Mouse (Mus musculus): Measurements from ENCODE around the gene Siglec1.
A peak's percentile ranks its signal among the peaks of the same experiment; 100 is the strongest.

Siglec1 gene

DNA sequence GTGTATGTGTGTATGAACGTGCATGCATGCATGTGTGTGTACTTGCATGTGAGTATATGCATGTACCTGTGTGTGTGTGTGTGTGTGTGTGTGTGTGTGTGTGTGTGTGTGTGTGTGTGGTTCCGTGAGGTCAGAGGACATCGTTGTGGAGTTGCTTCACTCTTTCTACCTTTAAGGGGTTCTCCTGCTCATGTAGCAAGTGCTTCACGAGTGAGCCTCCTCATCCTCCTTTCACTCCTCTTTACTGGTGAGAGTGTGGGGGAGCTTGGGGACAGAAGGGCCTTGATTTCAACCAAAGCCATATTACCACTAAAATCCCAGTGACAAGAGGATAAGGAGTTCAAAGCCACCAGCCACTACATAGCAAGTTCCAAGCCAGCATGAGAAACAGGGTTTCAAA is 10.5 kb upstream of the Siglec1 start:
- no peak for DNase-seq (ENCODE audit: inconsistent ontology term)

DNA sequence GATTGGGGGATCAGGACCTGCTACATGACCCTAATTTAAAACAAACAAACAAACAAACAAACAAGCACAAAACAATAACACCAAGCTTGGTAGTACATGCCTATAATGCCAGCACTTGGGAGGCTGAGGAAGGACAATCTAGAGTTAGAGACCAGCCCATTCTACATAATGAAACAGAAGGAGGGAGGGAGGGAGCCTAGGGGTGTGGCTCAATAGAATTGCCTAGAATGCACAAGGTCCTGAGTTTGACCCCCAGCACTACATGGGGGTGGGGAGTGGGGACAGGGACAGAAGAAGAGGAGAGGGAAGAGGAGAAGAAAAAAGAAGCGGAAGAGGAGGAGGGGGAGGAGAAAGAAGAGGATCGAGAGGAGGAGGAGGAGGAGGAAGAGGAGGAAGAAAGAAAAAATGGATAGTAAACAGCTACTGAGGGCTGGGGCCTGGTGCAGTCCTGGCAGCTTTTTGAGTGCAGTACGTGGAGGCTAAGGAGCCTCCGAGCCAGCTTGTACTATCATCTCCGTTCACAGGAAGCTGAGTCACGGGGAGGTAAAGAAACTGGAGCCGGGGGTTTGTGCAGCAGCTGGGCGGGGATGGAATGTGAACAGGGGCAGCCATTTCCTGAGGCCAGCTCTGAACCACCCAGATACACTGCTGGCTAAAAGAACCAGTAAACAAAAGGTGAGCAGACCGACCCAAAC is 9.7 kb upstream of the Siglec1 start:
- DNase-seq (ENCODE audit: inconsistent ontology term), result peak; percentile 61

DNA sequence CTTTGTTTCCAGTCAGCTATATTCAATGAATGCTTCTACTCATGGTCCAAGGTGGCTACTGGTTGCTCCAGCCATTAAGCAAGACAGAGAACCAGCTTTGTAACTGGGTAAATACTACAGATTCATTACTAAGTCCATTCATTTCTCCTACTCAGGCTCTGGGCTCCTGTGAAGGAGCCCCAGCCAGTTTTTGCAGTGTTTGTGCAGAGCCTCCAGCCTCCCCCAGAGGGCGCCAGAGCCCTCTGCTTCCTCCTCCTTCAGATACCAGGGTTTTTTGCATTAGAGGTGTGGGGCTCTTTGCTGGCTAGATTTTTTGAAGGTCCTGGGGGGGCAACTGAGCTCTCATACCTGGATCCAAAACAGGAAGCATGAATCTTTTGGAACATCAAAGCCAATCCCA is 8.3 kb upstream of the Siglec1 start:
- DNase-seq (ENCODE audit: inconsistent ontology term), result peak; percentile 70

DNA sequence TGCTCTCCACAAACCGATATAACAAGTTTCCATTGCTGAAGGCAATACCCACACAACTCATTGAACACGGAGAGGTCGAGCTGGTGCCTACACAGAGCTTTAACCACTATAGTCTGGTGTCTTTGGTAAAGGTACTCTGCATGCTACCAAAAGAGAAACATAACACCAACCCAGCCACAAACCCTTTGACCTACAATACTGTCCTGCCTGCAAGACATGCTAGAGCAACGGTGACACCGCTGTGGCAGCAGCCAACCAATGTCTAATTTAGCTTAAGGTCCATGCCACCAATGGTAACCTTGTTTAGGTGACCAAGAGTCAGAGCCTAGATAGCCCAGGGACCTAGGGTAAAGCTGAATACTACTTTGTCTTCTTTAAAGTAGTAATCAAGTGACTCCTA is 7.0 kb upstream of the Siglec1 start:
- no peak for DNase-seq (ENCODE audit: inconsistent ontology term)

DNA sequence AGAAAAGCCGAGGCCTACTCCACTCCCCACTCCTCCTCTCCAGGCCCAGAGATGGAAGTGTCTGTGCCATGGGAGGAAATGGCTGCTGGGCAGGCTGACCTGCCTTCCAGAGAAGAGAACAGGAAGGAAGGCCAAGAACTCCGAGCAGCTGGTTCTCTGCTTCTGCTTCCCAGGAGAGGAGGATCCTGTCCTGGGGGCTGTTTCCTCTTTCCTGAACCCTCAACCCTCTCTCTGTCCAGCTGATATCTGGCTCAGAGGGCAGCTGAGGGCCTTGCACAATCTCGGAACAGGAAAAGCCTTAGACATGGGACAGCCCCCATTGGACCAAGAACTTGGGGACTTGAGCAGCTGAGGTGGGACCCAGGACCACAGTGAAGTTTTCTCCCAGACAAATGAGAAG is 4.3 kb upstream of the Siglec1 start:
- DNase-seq (ENCODE audit: inconsistent ontology term), result no peak

DNA sequence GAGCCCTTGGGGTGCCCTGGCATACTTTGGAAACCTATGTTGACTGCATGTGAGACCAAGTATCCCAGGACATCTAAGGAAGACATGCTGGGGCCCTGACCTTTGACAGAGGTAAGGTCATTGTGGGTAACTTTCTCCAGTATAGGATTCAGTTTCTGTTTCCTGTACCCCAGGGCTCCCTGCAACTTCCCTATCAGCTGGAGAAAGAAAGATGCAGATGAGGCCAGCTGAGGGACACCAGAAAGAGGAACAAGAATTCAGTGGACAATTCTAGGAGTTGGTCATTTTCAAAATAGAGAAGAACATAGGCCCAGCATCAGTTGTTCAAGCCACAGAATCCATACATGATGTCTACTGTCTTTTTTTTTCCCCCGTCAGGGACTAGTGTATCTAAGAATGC is 3.1 kb upstream of the Siglec1 start:
- DNase-seq (ENCODE audit: inconsistent ontology term), result no peak

DNA sequence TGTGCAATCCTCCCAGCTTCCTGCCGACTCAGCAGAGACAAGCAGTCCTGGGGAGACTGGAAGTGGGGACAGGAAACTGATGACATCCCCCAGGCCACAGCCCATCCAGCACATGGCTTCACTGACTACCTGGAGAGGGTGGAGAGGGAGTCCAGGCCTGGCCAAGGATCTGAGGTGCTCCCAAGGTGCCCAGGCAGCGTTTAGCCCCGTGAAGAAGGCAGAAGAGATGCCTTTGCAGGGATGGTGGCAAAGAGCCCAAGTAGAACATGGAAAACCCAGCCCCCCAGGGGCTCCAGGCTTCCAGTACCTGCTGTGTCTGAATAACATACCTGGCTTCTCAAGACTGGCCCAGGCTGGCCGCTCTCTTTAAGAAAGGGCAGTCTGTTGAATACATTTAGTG is 2.0 kb upstream of the Siglec1 start:
- DNase-seq (ENCODE audit: inconsistent ontology term), result no peak

DNA sequence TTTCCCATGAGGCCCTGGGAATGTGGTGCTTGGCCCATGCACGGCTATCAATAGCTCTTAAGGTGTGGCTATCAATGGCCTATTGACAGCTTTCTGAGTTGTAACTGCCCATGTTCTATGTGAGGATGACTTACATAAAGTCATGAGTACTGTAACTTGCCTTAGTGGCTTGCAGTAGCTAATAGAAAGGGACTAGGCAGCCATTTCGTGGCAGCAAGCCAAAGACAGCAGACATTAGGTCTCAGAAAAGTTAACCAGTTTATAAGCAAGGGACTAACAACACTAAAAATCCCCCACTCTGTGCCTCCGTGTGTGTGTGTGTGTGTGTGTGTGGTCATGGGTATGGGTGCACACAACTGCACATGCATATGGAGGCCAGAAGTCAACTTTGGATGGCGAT is 2.4 kb downstream of the Siglec1 start:
- no peak for DNase-seq (ENCODE audit: inconsistent ontology term)

DNA sequence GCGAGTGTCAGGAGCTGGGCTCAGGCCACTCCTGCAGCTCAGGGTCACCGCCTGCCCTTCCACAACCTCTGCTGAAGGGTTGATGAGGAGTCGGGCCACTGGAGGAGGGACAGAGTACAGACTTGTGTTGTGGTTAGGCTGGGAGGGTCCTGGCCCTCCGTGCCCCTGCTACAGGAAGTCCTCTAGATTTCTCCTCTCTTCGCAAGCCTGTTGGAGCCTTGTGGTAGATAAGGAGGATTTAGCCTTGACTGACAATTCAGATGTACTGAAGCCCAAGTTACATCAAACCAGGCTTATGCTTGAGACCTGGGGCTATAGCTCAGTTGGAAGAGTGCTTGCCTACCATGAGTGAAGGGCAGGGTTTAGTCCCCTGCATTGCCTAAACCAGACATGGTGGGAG is 6.1 kb downstream of the Siglec1 start:
- DNase-seq (ENCODE audit: inconsistent ontology term), result no peak

DNA sequence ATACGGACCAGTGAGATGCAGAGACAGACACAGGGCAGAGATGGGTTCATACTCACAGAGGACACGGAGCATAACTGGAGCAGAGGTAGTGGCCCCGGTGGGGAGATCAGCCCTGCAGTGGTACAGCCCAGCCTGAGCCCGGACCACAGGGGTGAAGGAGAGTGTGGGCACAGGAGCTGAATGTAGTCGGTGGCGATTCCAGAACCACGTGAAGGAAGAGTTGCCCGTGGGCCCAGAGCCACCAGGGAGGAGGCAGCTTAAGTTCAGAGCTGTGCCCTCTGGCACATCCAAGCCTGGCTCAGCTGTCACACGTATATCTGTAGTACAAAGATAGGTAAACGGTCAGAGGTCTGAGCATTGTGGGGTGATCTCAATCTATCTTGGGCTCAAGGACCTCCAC is 14.0 kb downstream of the Siglec1 start:
- DNase-seq (ENCODE audit: inconsistent ontology term), result no peak

DNA sequence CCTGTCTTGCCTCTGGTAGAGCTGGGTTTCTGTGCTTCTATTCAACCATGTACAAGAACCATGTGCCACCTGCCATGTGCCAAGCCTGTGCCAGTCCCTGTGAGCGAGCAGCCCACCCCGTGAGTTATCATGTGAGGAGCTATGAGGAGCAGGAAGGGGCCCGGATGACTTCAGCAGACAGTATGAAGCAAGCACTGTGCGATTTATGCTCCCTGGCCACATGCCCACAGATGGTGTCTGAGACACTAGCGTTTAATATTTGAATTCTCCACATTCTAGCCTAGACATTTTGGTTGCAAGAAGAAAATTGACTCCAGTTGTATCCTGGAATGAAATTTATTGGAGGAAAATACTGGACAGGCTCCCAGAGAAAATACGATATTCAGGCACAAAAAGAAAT is 19.1 kb downstream of the Siglec1 start:
- DNase-seq (ENCODE audit: inconsistent ontology term), result no peak

DNA sequence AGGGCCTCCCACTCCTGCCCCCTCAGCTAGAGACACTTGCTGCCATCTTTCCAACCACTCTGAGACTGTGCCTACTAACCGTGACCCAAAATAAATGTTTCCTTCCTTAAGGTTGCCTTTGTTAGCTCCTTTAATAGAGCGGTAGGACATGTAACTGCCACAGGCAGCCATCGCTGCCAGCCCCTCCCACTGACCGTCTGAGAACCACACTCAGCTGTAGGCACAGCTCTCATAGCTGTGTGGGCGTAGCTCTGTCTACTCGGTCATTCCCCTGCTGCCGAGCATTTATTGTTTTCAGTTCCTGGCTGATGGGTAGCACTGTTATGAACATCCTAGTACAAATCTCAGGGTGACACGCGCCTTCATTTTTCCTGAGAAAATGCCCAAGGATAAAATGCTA is 20.2 kb downstream of the Siglec1 start:
- no peak for DNase-seq (ENCODE audit: inconsistent ontology term)

DNA sequence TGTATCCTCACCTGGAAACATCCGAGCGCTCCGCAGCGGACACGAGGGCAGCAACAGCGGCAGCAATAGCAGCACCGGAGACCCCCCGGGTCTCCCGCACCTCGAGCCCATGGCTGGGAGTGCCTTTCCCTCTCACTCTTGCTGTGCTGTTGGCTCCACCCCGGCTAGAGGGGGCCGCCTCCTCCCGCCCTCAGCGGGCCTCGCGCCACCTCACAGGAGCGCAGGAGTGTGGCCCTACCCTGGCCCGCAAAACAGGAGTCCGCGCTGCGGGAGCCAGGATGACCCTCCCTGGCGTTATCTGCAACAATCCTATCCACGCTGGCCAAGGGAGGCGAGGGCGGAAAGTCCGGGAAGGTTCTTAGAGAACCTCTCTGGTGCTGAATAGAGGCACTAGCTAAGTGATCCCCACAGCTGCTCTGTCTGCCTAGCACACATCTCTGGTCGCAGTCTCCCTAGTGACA is 23.1 kb downstream of the Siglec1 start, which contains the start of gene Adam33:
Gene Adam33 (minus strand): TSS at position 411 of the 461 bp plus-strand sequence.
- DNase-seq (ENCODE audit: inconsistent ontology term), result no peak

DNA sequence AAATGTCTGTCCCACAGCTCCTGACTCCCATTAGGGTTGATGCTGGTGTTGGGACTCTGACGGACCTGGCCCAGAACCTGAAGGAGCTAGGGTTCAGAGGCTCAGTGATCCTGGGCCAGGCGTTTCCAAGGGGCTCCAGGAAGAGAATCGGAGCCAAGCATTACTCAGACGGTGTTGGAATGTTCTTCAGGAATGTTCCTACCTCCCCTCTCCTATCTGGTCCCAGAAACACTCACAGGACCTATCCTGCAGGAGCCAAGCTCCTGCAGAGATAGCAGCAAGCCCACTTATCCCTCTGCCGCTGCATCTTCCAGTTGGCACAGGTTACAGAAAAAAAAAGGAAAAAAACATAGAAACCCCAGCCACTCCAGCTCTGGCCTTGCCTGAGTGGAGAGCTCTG is 25.0 kb downstream of the Siglec1 start:
- no peak for DNase-seq (ENCODE audit: inconsistent ontology term)

DNA sequence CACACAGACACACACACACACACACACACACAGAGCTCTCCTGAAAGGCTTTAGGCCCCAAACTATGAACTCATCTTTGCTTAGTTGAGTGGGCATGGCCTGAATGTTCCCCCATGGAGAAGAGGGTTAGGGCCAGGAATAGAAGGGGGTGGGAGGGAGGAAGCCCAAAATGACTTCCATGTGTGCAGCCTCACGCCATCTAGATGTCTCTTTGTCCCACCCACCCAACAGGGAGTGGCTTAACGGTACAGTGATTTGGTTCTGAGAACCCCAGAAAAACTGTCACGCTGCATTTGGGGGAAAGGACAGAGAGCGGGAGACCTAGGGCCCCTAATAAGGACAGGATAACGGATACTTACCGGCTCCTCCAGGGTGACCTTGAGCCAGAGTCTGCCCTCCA is 25.8 kb downstream of the Siglec1 start:
- DNase-seq (ENCODE audit: inconsistent ontology term), result no peak

DNA sequence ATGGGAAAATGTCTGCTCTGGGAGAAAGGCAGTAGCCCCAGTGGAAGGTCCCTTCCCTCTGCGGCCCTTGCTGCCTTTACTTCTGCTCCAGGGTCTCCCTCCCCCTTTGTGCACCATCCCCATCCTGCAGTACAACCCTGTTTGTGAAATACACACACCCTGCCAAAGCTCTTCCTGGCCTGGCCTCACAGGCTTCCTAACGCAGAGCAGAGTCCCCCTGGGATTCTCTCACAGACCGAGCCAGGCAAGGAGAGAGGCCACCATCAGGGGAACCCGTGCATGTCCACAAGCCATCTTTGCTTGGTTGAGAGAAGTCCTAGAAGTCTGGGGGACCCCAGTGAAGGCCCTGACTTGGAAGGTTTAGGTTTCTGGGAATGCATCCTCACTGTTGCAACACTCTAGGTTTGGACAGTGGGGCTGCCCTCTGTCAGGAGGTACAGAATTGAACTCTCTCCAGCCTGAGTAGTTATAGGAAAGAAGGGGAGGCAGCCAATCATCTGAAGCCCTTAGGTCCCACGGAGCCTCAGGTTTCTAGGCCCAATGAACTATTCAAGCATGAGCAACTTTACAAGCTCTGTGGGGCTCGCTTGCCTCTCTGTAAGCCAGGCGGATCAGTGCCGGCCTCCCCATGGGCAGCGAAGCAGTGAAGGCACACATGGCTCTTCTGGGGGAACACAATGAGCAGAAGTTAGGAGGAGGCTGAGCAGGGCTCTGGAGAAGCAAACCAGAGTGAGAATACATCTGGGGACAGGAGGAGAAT is 26.6 kb downstream of the Siglec1 start:
- DNase-seq (ENCODE audit: inconsistent ontology term), result no peak

DNA sequence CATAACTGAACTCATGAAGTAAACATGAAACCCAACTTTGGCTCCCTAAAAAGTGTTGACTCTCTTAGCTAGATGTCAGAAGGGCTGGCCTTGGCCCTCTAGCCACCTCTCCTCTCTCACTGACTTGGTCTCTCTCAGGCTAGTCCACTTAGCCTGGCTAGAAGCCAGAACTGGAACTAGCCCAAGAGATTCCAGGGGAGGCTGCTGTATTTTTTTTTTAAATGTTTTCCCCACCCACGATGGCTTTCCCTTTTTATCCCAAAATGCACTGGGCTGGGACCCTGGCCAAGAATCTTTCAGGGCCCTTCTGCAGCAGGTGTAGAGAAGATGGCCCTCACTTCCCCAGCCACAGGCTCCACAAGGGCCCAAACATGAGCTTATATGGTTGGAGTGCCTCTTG is 27.2 kb downstream of the Siglec1 start:
- peak; percentile 30 for DNase-seq (ENCODE audit: inconsistent ontology term)

DNA sequence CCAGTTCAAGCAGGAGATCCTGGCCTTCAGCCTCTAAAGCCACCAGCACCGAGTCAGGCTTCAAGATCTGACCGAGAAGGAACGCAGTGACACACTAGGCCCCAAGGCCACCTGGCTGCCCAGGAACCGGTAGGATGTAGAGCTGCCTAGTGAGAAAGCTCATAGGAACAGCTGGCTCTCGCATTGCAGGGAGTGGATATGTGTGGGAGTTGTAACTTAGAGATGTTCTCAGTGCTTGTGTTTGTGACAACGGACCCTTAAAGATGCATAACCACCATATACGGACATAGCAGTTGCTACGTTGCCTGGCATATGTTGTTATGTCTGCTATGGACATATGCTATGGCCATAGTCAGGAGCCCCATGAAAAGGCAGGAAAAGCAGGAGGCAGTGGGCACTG is 27.9 kb downstream of the Siglec1 start:
- DNase-seq (ENCODE audit: inconsistent ontology term), result no peak

DNA sequence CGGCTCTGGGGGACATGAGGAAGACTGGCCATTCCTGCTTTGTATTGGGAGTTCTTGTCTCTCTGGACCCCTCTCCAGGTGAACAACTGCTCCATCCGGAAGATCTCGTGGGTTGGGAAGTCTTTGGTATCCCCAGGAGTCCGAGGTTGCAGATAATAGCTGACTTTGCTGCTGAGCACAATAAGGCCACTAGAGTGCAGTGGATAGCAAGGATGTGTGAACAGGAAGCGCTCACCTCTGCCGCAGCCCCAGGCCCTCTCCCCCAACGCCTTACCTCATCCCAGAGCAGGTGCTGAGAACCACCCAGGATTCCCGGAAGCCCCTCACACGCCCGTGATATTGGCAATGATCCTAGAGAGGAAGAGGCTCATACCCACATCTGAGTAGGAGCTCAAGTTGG is 30.4 kb downstream of the Siglec1 start:
- DNase-seq (ENCODE audit: inconsistent ontology term), result peak; percentile 31

DNA sequence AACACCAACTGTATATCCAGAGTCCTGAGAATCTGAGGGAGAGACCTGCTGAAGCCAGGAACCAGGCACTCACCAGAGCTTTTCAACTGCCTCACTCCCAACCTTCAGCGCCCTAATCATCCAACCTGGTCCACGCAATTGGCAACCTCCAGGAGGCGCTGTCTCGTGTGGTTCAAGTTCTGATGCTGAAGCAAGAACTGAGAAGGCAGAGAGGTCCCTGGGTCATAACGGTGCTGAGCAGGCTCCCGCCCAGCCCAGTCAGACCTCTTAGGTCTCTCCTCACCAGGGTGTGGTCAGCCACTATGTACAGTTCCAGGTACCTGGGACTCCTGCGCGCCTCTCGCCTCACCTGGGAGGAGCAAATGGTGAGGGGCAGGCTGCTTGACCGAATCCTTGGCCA is 30.9 kb downstream of the Siglec1 start:
- peak; percentile 53 for DNase-seq (ENCODE audit: inconsistent ontology term)

DNA sequence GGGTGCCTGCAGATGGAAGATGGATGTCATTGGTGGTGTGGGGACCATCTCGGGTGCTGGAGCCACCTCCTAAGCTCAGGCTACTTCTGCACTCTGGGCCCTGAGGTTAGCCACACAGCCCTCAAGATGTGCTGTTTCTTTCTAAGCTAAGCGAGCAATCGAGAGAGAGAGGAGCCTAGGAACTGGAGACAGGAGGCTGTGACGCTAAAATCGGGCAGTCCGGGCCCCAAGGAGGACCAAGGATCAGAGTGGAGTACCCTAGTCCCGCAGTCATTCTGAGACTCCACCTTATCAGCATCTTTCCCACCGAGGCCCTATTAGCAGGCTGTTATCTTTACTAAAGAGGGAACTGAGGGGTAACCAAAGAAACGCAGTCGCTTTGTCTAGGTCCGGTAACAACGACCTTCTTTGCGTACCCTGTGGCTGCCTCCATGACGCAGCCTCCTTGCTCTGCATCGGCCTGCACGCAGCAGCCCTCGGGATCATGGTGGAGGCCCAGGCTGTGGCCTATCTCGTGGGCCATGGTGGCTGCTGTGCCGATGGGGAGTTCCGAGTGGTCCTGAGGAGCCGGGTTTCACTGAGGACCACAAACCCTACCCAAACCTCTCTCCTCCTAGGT is 31.8 kb downstream of the Siglec1 start:
- DNase-seq (ENCODE audit: inconsistent ontology term), result no peak

DNA sequence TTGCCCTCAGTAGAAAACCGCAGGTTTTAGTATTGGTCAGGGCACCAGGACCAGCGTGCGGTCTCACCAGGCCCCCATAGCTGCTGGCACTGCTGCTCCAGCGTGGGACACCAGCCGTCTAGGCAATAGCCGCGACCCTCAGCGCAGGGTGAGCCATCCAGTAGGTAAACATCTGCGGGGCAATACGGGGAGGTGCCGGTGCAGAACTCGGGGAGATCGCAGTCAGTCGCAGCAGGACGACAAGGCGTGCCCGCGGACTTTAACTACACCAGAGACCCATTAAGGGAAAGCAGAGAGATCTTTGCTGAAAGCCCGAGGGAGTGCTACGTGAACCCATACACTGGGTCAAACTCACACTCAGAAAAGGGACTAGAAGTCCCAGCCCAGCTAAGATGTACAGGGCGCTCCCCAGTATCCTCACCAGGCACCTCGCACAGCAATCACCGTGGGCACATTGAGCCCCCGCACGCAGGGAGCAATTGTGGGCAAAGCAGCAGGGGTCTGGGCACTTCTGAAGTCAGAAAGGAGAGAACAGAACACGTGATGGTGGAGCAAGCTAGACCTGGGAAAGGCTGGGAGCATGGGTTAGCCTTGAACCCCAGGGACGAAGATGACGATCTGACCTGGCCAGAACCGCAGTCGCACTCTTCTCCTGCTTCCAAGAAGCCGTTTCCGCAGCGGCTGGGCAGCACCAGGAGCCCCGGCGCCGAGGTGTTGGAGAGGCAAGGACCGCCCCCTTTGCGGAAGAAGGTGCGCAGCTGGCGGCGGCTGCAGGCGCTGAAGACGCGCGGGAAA is 32.5 kb downstream of the Siglec1 start:
- DNase-seq (ENCODE audit: inconsistent ontology term), result no peak
